Mouse (Mus musculus) forebrain, embryonic 11.5 days (tissue): ENCODE measurements around the gene Adap2. TPM values are rescaled to one million over a fixed set of nuclear protein-coding genes. Genes with fewer than 3 reads are reported as not detected.

Source experiments
- ATAC-seq: fragments of 200-750 bp; cut with Nextera tagmentation; replicated peaks from 2 replicates; pipeline ENCODE4 v1.8.0; 2017; ENCODE audit warnings: moderate TSS enrichment; ENCODE audit not compliant: low FRiP score
- DNase-seq: peaks from one replicate; pipeline ENCODE4 v3.0.0-alpha.2; 2017; ENCODE audit warnings: low spot score
- H3K27ac ChIP-seq: fragments of 300-500 bp; sonication (generic); 2 replicates; pipeline ENCODE4 v1.5.1; 2014; ENCODE audit warnings: low read depth, low read length
- H3K27me3 ChIP-seq: fragments of 300-500 bp; sonication (generic); 2 replicates; pipeline ENCODE4 v1.6.1; 2014; ENCODE audit warnings: mild to moderate bottlenecking, low read length, mixed read lengths; ENCODE audit not compliant: control insufficient read depth, insufficient read depth
- H3K36me3 ChIP-seq: fragments of 300-500 bp; sonication (generic); 2 replicates; pipeline ENCODE4 v1.6.1; 2014; ENCODE audit warnings: mild to moderate bottlenecking, low read length, moderate library complexity, mixed read lengths; ENCODE audit not compliant: control insufficient read depth, insufficient read depth
- H3K4me1 ChIP-seq: fragments of 300-500 bp; sonication (generic); replicated peaks from 2 replicates; pipeline ENCODE4 v1.6.1; 2014; ENCODE audit warnings: low read length, mixed read lengths; ENCODE audit not compliant: control insufficient read depth, insufficient read depth
- H3K4me2 ChIP-seq: fragments of 300-500 bp; sonication (generic); 2 replicates; pipeline ENCODE4 v1.6.1; 2014; ENCODE audit warnings: low read depth, mild to moderate bottlenecking, low read length, moderate library complexity, mixed read lengths; ENCODE audit not compliant: severe bottlenecking
- H3K4me3 ChIP-seq: fragments of 300-500 bp; sonication (generic); 2 replicates; pipeline ENCODE4 v1.5.1; 2014; ENCODE audit warnings: low read depth, low read length
- H3K9ac ChIP-seq: fragments of 300-500 bp; sonication (generic); 2 replicates; pipeline ENCODE4 v1.6.1; 2014; ENCODE audit warnings: low read length
- H3K9me3 ChIP-seq: fragments of 300-500 bp; sonication (generic); 2 replicates; pipeline ENCODE4 v1.6.1; 2016; ENCODE audit warnings: low read length, mixed read lengths; ENCODE audit not compliant: control insufficient read depth
- WGBS: fragments of 180-500 bp; shearing (Covaris S2); extraction: QIAGEN DNeasy Blood & Tissue Kit; methylation state at CpG from one replicate; pipeline ENCODE4 v1.1.7; 2014; 5-methylcytosine and 5-hydroxymethylcytosine counted together
- polyA plus RNA-seq: library from polyadenylated mRNA; unstranded; fragments of >200 nt; fragmentation: Nextera tagmentation; extraction: Ambion mirVana; gene quantifications from 2 replicates; pipeline ENCODE4 v1.2.1, GENCODE M21; 2014

The Adap2 gene
- polyA plus RNA-seq, 1 experiment from 2014 or later = 0.68 TPM

- Histone ChIP-seq H3K9me3 (no peaks in the 10 kb centered on the region), H3K4me2 (no peak overlapping the region), H3K4me1 (no peaks in the 10 kb centered on the region), H3K36me3 (no peaks in the 10 kb centered on the region), H3K9ac (no peak overlapping the region), H3K27ac (no peak overlapping the region), H3K27me3 (no peaks in the 10 kb centered on the region), H3K4me3 (no peak overlapping the region)
- DNase-seq = no peak
- no peak for ATAC-seq
- 44% methylated on average over 2 of the region's 2 CpGs for WGBS
Measured at GRCm38 (mm10) chr11:80164224-80164623, 10.3 kb downstream of the Adap2 start.

- no peak for DNase-seq
- Histone ChIP-seq H3K36me3 (no peaks in the 10 kb centered on the region), H3K4me2 (no peak overlapping the region), H3K9me3 (no peaks in the 10 kb centered on the region), H3K27me3 (no peaks in the 10 kb centered on the region), H3K9ac (no peak overlapping the region), H3K4me3 (no peak overlapping the region), H3K27ac (no peak overlapping the region), H3K4me1 (no peaks in the 10 kb centered on the region)
- WGBS = 93% methylated on average over 9 of the region's 9 CpGs
- no peak for ATAC-seq
Measured at GRCm38 (mm10) chr11:80168121-80168520, 14.2 kb downstream of the Adap2 start.

GRCm38 (mm10) chr11:80168611-80169249 is 14.8 kb downstream of the Adap2 start:
- Histone ChIP-seq H3K4me1 (no peaks in the 10 kb centered on the region), H3K9me3 (no peaks in the 10 kb centered on the region), H3K4me2 (no peak overlapping the region), H3K4me3 (no peak overlapping the region), H3K27me3 (no peaks in the 10 kb centered on the region), H3K36me3 (no peaks in the 10 kb centered on the region), H3K9ac (no peak overlapping the region), H3K27ac (no peak overlapping the region)
- ATAC-seq (no peak), DNase-seq (no peak)
- 83% methylated on average over 4 of the region's 4 CpGs for WGBS

GRCm38 (mm10) chr11:80169629-80170028 is 15.7 kb downstream of the Adap2 start:
- Histone ChIP-seq H3K4me2 (no peak overlapping the region), H3K27me3 (no peaks in the 10 kb centered on the region), H3K9ac (no peak overlapping the region), H3K4me3 (no peak overlapping the region), H3K36me3 (no peaks in the 10 kb centered on the region), H3K27ac (no peak overlapping the region), H3K9me3 (no peaks in the 10 kb centered on the region), H3K4me1 (no peaks in the 10 kb centered on the region)
- ATAC-seq = no peak
- no peak for DNase-seq
- WGBS = 86% methylated on average over 3 of the region's 3 CpGs

GRCm38 (mm10) chr11:80170351-80170750 is 16.4 kb downstream of the Adap2 start:
- Histone ChIP-seq H3K9me3 (no peaks in the 10 kb centered on the region), H3K4me2 (no peak overlapping the region), H3K9ac (no peak overlapping the region), H3K4me3 (no peak overlapping the region), H3K27ac (no peak overlapping the region), H3K36me3 (no peaks in the 10 kb centered on the region), H3K27me3 (no peaks in the 10 kb centered on the region), H3K4me1 (no peaks in the 10 kb centered on the region)
- no peak for ATAC-seq
- 82% methylated on average over 5 of the region's 5 CpGs for WGBS
- no peak for DNase-seq

GRCm38 (mm10) chr11:80171884-80172283 is 18.0 kb downstream of the Adap2 start:
- 68% methylated on average over 4 of the region's 4 CpGs for WGBS
- Histone ChIP-seq H3K36me3 (no peaks in the 10 kb centered on the region), H3K9ac (no peak overlapping the region), H3K4me1 (no peaks in the 10 kb centered on the region), H3K4me2 (no peak overlapping the region), H3K27me3 (no peaks in the 10 kb centered on the region), H3K27ac (no peak overlapping the region), H3K4me3 (no peak overlapping the region), H3K9me3 (no peaks in the 10 kb centered on the region)
- no peak for DNase-seq
- ATAC-seq = no peak

GRCm38 (mm10) chr11:80173963-80174670 is 20.2 kb downstream of the Adap2 start:
- H3K27me3 ChIP-seq = no peaks in the 10 kb centered on the region
- no peaks in the 10 kb centered on the region for H3K9me3 ChIP-seq
- ATAC-seq (no peak), DNase-seq (no peak)
- WGBS = 86% methylated on average over 11 of the region's 11 CpGs
- no peak overlapping the region for H3K9ac ChIP-seq
- no peak overlapping the region for H3K4me2 ChIP-seq
- no peaks in the 10 kb centered on the region for H3K36me3 ChIP-seq
- no peak overlapping the region for H3K27ac ChIP-seq
- no peak overlapping the region for H3K4me3 ChIP-seq
- no peaks in the 10 kb centered on the region for H3K4me1 ChIP-seq

GRCm38 (mm10) chr11:80176911-80177895 is 23.3 kb downstream of the Adap2 start:
- Histone ChIP-seq H3K4me2 (no peak overlapping the region), H3K9ac (no peak overlapping the region), H3K9me3 (no peaks in the 10 kb centered on the region), H3K36me3 (no peaks in the 10 kb centered on the region), H3K4me3 (no peak overlapping the region), H3K27me3 (no peaks in the 10 kb centered on the region), H3K4me1 (no peaks in the 10 kb centered on the region), H3K27ac (no peak overlapping the region)
- ATAC-seq = no peak
- WGBS = 80% methylated on average over 11 of the region's 11 CpGs
- DNase-seq = no peak
